Mouse (Mus musculus) urinary bladder, postnatal 10 days (tissue): Measurements from ENCODE around the gene Ccdc57.
"Not testable (repeated sequence)": the region's sequence is repeated elsewhere in the genome, so short reads cannot be mapped to it uniquely, and the experiment has no call there.

Experiments
- DNase-seq: peaks from one replicate; pipeline ENCODE4 v3.0.0; 2022; ENCODE audit warnings: low spot score

Ccdc57 gene

GRCm38 (mm10) chr11:120821076-120821922, 111.4 kb downstream of the Ccdc57 start:
- DNase-seq: no peak

- no peak for DNase-seq
These were observed 112.1 kb downstream of the Ccdc57 start for GRCm38 (mm10) chr11:120820546-120820945.

GRCm38 (mm10) chr11:120819556-120819955, 113.1 kb downstream of the Ccdc57 start:
- DNase-seq: no peak

- no peak for DNase-seq
These were observed 114.4 kb downstream of the Ccdc57 start for GRCm38 (mm10) chr11:120818251-120818650.

- no peak for DNase-seq
These were observed 115.3 kb downstream of the Ccdc57 start for GRCm38 (mm10) chr11:120817358-120817757.

DNA sequence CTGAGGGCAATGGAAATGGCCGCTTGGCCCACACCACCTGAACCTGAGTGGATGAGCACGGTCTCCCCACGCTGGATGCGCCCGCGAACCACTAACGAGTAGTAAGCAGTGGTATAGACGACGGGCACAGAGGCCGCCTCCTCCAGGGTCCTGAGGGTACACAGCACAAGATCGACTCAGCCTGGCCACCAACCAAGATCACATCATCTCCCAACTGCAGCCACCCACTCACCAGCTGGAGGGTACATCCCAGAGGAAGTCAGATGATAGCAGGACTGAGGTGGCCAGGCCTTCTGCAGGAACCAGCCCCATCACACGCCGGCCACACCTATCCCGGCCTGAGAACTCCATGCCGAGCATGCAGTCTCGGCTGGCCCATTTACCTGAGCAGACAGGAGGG, 120.6 kb downstream of the Ccdc57 start:
- no peak for DNase-seq

DNA sequence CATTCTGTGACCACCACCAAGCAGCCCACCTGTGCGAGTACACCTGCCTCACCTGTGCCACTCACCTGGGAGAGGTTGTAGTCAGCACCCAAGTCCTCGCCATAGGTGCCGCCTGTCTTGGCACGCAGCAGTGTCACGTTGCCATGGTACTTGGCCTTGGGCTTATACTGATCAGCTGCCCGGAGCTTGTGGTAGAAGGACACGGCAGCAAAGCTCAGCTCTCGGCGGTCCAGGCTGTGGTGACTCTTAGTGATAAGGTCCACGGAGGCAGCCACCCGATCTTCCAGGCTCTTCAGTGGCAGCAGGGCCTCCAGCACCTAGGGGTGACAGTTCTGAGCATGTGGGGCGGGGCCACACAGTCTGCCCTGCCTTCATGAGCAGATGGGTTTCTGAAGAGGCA, 124.7 kb downstream of the Ccdc57 start:
- DNase-seq: no peak

- DNase-seq: no peak
These were observed 127.0 kb downstream of the Ccdc57 start for GRCm38 (mm10) chr11:120805375-120806298.

GRCm38 (mm10) chr11:120804769-120805168, 127.9 kb downstream of the Ccdc57 start:
- DNase-seq: no peak

DNA sequence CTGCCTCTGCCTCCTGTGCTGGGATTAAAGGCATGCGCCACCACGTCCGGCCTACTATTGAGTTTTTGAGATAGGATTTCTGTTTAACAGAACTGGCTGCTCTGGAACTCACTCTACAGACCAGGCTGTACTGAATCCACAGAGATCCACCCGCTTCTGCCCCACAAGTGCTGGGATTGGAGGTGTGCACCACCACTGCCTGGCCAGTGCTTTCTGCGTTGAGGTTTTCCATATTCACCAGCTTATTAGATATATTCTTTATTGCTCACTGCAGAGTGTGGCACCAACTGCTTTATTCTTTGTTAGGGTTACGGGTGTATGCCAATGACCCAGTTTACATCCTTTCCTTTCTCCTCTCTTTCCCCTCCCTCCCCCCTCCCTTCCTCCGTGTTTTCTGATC, 128.4 kb downstream of the Ccdc57 start:
- DNase-seq: no peak

DNA sequence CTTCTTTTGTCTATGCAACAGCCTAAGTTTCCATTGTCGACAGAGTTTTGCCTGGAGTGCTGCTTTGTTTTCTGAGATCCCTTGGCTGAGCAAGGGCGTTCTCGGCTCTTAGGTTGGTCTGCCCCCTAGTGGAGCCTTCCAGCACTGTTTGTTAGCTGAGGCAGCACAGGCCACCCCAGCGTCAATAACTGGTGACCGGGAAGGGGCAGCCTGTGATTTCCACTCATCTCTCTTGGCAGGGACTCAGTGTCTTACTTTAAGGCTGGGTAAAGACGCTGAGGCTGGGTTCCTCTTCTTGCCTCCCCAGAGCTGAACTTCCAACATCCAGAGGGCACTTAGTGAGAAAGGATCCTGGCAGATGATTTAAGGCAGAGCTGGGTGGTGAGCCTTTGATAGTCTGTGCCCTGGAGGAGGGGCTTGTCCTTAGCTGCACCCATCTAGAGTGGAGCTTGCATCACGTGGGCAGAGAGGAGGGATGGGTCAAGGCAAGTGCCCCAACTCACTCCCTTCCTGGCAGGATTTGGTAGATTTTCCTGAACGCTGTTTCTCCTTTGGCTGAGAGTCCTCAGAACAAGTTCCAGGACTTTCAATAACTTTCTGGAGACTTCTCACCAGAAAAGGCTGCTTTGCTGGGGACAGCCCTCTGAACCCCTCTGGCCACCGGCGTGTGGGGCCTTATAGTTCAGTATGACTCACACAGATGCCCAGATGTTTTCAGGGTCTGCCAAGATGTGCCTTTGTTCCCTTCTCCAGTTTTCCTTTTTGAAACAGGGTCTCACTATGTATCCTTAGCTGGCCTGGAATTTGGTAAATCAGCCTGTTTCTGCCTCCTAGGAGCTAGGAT, 132.4 kb downstream of the Ccdc57 start:
- DNase-seq: peak; percentile 73

DNA sequence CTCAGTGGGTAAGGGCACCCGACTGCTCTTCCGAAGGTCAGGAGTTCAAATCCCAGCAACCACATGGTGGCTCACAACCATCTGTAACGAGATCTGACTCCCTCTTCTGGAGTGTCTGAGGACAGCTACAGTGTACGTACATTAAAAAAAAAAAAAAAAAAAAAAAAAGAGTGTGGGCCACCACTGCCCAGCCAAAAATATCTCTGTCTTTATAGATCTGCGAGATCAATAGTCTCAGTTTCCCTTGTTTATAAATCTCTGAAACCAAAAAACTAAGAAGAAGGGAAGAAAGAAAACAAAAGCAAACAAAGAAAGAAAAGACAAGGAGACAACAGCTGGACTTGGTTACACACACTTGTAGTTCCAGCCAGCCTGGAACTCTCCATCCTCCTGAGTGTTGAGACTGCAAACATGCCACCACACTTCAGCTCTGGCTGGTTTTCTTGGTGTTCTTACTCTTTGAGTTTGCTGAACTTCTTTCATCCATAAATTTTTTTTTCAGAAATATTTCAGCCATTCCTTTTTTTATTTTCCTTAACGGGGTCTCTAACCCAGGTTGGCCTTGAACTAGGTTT, 133.3 kb downstream of the Ccdc57 start:
- no peak for DNase-seq

- DNase-seq: no peak
These were observed 134.4 kb downstream of the Ccdc57 start for GRCm38 (mm10) chr11:120798244-120798643.

GRCm38 (mm10) chr11:120796614-120796946, 136.1 kb downstream of the Ccdc57 start:
- no peak for DNase-seq

GRCm38 (mm10) chr11:120795756-120796613, 136.7 kb downstream of the Ccdc57 start, which contains the start of gene Dus1l:
TSS of gene Dus1l (minus strand) at chr11:120796403.
- peak; percentile 90 for DNase-seq

GRCm38 (mm10) chr11:120792652-120793051, 140.0 kb downstream of the Ccdc57 start:
- DNase-seq: no peak

GRCm38 (mm10) chr11:120789810-120790209, 142.9 kb downstream of the Ccdc57 start:
- no peak for DNase-seq

- no peak for DNase-seq
These were observed 143.3 kb downstream of the Ccdc57 start for GRCm38 (mm10) chr11:120789355-120789754.

GRCm38 (mm10) chr11:120788460-120788859, 144.2 kb downstream of the Ccdc57 start:
- not testable (repeated sequence) for DNase-seq

- DNase-seq: no peak
These were observed 147.5 kb downstream of the Ccdc57 start for GRCm38 (mm10) chr11:120785145-120785544.
